Mouse (Mus musculus): Measurements from ENCODE around the gene Oser1. TPM values are rescaled to one million over a fixed set of nuclear protein-coding genes. Genes with fewer than 3 reads are reported as not detected.

The Oser1 gene
- polyA plus RNA-seq, 1 experiment from 2014 or later = 50.4 TPM

DNA sequence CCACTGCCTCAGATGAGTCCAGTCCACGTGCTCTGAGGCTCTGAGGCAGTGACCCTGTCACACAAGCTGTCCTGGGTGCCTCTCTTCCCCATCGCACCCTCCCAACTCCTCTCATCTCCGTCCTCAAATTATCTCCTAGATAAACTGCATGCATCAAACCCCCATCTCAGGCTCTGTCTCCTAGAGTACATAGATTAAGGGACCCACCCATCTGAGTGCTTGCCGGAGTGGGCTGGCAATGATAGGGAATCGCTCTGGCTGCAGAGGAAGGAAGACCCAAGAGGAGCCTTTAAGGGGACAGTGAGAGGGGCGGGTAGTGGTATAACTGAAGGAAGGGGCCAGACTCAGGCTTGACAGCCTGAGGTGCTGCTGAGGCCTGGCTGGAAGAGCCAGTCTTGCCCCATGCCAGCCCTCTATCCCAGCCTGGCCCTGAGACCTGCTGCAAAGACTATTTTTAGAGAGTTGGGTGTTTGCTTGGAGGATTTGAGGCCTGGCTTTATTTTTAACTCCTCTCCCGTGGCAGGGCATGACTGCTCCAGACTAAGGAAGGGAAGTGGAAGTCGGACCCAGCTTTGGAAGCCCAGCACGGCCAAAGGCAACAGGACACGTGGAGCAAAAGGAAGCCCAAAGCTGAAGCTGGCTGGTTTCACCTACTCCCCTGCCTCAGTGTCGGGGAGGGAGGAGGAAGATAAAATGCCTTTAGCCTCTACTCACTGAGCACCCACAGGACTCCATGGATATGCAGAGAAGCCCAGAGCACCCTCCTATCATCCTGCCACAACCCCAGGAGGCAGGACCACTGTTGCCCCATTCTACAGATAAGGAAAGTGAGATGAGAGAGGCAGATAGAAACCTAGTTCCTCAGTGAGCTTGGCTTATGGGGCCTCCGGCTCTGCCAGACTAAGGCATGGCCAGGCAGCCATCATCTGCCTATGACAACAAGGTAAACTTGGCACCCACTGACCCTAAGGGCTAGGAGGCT lies 61.3 kb downstream of the Oser1 start:
- TF ChIP-seq CTCF (IDR thresholded peaks at IDR 0.05; ENCODE audit: low read depth) (no peak), EP300 (IDR thresholded peaks at IDR 0.05; ENCODE audit: low read depth) (0 out of 2 replicates have a peak, but pooled peaks have one; percentile 12)
- no peak for DNase-seq
- Histone ChIP-seq H3K27me3 (ENCODE audit: insufficient read depth, low read length) (no peaks in the 10 kb centered on the region), H3K36me3 (replicated peaks; ENCODE audit: insufficient read depth, low read length) (no peaks in the 10 kb centered on the region), H3K4me3 (ENCODE audit: low read depth, low read length) (no peak overlapping the region), H3K9ac (replicated peaks) (no peak overlapping the region), H3K4me1 (ENCODE audit: insufficient read depth) (0 out of 2 replicates have a peak, but pooled peaks cover 4% of the 10 kb centered on the region), H3K27ac (ENCODE audit: low read depth) (no peak overlapping the region), H3K9me3 (ENCODE audit: low read length) (no peaks in the 10 kb centered on the region), H3K4me2 (ENCODE audit: low read depth, low read length) (0 out of 2 replicates have a peak overlapping the region, but pooled peaks have one; percentile 27)
- WGBS (ENCODE audit: insufficient replicate concordance) = 50% methylated on average over 12 of the region's 12 CpGs
- peak; percentile 28 for ATAC-seq

DNA sequence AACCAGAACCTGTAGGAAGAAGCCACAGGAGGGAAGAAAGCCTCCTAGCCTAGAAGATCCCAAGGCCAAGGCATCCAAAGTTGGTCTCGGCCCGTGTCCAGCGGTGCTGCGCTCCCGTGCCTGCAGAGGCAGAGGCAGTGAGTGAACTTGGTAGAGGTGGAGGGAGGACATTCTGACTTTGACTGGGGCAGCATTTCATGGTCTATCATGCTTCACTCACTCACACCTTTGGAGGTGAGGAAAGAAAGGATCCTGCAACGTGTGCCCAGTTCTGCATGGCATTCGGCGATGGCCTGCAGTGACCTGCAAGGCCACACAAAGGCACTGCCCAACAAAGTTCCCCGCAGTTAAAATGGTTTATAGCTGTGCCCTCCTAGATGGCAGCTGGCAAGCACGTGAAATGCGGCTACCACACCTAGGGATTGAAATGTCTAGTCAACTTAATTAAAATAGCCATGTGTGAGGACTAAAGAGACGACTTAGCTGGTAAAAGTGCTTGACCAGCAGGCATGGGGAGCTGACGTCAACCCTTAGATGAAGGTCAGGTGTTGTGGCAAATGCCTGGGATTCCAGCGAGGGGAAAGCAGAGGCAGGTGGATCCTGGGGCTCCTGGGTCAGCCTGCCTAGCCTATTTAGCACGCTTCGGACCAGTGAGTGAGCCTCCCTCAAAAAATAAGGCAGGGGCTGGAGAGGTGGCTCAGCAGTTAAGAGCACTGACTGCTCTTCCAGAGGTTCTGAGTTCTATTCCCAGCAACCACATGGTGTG lies 63.5 kb downstream of the Oser1 start:
- no peaks in the 10 kb centered on the region for H3K27me3 ChIP-seq (ENCODE audit: insufficient read depth, low read length)
- H3K36me3 ChIP-seq (replicated peaks; ENCODE audit: insufficient read depth, low read length) = no peaks in the 10 kb centered on the region
- no peaks in the 10 kb centered on the region for H3K9me3 ChIP-seq (ENCODE audit: low read length)
- H3K27ac ChIP-seq (ENCODE audit: low read depth) = no peak overlapping the region
- WGBS (ENCODE audit: insufficient replicate concordance) = 85% methylated on average over 16 of the region's 16 CpGs
- no peak overlapping the region for H3K9ac ChIP-seq (replicated peaks)
- DNase-seq = no peak
- H3K4me2 ChIP-seq (ENCODE audit: low read depth, low read length) = no peak overlapping the region
- H3K4me3 ChIP-seq (ENCODE audit: low read depth, low read length) = no peak overlapping the region
- TF ChIP-seq EP300 (IDR thresholded peaks at IDR 0.05; ENCODE audit: low read depth) (no peak), CTCF (IDR thresholded peaks at IDR 0.05; ENCODE audit: low read depth) (no peak)
- H3K4me1 ChIP-seq (ENCODE audit: insufficient read depth) = 0 out of 2 replicates have a peak, but pooled peaks cover 4% of the 10 kb centered on the region
- ATAC-seq = no peak

DNA sequence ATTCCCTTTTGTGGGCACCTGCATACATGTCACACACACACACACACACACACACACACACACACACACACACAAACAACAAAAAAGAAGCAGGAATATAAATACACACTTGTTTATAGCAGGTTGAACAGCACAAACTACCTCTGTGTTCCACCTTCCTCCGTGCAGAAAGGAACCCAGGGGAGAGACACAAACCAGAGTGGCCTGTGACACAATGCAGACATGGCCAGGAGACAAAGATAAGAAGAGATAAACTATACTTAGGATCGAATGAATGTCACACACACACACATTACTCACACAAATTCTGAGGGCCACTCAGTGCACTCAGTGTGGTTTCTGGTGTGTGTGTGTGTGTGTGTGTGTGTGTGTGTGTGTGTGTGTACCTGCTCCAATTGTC lies 65.2 kb downstream of the Oser1 start:
- TF ChIP-seq CTCF (IDR thresholded peaks at IDR 0.05; ENCODE audit: low read depth) = no peak
- TF ChIP-seq EP300 (IDR thresholded peaks at IDR 0.05; ENCODE audit: low read depth) = no peak
- ATAC-seq (no peak), DNase-seq (no peak)
- Histone ChIP-seq H3K9me3 (ENCODE audit: low read length) (no peaks in the 10 kb centered on the region), H3K27ac (ENCODE audit: low read depth) (peak overlapping the region; percentile 55), H3K9ac (replicated peaks) (no peak overlapping the region), H3K4me2 (ENCODE audit: low read depth, low read length) (no peak overlapping the region), H3K27me3 (ENCODE audit: insufficient read depth, low read length) (no peaks in the 10 kb centered on the region), H3K4me1 (ENCODE audit: insufficient read depth) (0 out of 2 replicates have a peak, but pooled peaks cover 8% of the 10 kb centered on the region), H3K36me3 (replicated peaks; ENCODE audit: insufficient read depth, low read length) (no peaks in the 10 kb centered on the region), H3K4me3 (ENCODE audit: low read depth, low read length) (no peak overlapping the region)
- WGBS (ENCODE audit: insufficient replicate concordance) = 35% methylated on average over 2 of the region's 2 CpGs

DNA sequence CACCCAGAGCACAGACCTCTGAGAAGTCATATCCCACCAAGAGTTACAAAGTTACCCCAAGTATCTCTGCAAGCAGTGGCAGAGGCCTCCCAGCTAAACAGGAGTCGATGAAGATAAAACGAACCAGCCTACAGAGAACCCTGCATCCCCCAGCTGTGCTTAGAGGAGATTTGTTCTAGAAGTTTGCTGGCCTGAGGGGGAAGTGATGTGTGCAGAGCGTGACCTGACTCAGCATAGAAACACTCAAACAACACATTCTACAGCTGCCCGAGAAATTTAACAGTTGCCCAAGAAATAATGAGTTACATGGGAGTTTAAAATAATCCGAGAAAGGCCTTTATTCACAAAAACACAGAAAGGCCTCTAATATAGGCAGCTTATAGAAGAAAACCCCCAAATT lies 65.8 kb downstream of the Oser1 start:
- Histone ChIP-seq H3K27me3 (ENCODE audit: insufficient read depth, low read length) (no peaks in the 10 kb centered on the region), H3K9ac (replicated peaks) (0 out of 2 replicates have a peak overlapping the region, but pooled peaks have one; percentile 34), H3K9me3 (ENCODE audit: low read length) (no peaks in the 10 kb centered on the region), H3K4me3 (ENCODE audit: low read depth, low read length) (no peak overlapping the region), H3K36me3 (replicated peaks; ENCODE audit: insufficient read depth, low read length) (no peaks in the 10 kb centered on the region), H3K4me1 (ENCODE audit: insufficient read depth) (0 out of 2 replicates have a peak, but pooled peaks cover 8% of the 10 kb centered on the region), H3K27ac (ENCODE audit: low read depth) (peak overlapping the region; percentile 55), H3K4me2 (ENCODE audit: low read depth, low read length) (peak overlapping the region; percentile 63; the same call in 1 of the 2 replicates)
- ATAC-seq = peak; percentile 57
- TF ChIP-seq EP300 (IDR thresholded peaks at IDR 0.05; ENCODE audit: low read depth) = peak; percentile 70
- TF ChIP-seq CTCF (IDR thresholded peaks at IDR 0.05; ENCODE audit: low read depth) = no peak
- 51% methylated on average over 5 of the region's 5 CpGs for WGBS (ENCODE audit: insufficient replicate concordance)
- peak; percentile 31 for DNase-seq

DNA sequence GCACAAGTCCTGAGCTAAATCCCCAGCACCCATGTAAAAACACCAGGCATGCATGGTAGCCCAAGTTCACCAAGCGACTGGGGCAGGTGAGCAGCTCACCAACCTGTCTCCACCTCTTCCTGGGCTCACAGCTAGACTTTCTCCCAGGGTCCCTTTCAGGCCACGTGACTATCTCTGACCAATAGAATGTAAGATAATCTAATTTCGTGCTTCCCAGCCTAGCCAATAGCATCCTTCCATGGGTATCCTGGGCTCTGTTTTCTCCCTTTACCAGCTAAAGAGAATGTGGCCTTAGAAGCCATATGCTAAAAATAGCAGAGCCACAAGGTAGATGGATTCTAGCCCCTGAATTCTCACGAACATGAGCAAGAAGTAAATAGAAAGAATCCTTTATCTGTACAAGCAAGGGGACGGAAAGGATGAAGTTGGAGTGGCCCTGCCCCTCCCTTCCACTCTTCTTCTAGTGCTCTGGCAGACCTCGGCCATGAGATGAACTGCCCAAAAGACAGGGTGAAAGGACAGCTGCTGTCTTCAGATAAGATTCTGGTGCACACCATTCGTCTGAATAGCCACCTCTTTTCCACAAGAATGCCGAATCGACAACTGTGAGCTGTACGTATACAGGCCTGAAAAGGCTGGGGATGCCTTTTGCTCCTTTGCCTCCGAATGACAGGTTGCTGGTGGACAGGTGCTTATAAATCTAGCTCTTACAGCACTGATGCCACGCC lies 68.2 kb downstream of the Oser1 start:
- Histone ChIP-seq H3K4me1 (ENCODE audit: insufficient read depth) (0 out of 2 replicates have a peak, but pooled peaks cover 8% of the 10 kb centered on the region), H3K27ac (ENCODE audit: low read depth) (peak overlapping the region; percentile 55), H3K9ac (replicated peaks) (peak overlapping the region; percentile 26; the same call in 1 of the 2 replicates), H3K4me3 (ENCODE audit: low read depth, low read length) (peak overlapping the region; percentile 34), H3K27me3 (ENCODE audit: insufficient read depth, low read length) (no peaks in the 10 kb centered on the region), H3K9me3 (ENCODE audit: low read length) (no peaks in the 10 kb centered on the region), H3K36me3 (replicated peaks; ENCODE audit: insufficient read depth, low read length) (no peaks in the 10 kb centered on the region), H3K4me2 (ENCODE audit: low read depth, low read length) (peak overlapping the region; percentile 63)
- ATAC-seq = peak; percentile 90
- TF ChIP-seq CTCF (IDR thresholded peaks at IDR 0.05; ENCODE audit: low read depth) (no peak), EP300 (IDR thresholded peaks at IDR 0.05; ENCODE audit: low read depth) (peak; percentile 88)
- peak; percentile 39 for DNase-seq
- 49% methylated on average over 12 of the region's 12 CpGs for WGBS (ENCODE audit: insufficient replicate concordance)

Other genes with a start within 250 kb of the Oser1 start
- 0.38 and 0.50 TPM in 2 replicates for gene Tox2, start 221.6 kb downstream of the Oser1 start, polyA plus RNA-seq (2015; fragmentation: Nextera tagmentation; extraction: Ambion mirVana)
- gene Jph2, start 26.7 kb downstream of the Oser1 start, polyA plus RNA-seq (2015; fragmentation: Nextera tagmentation; extraction: Ambion mirVana) = 0.11 and 0.19 TPM in 2 replicates
- not detected in 2 replicates for gene Gdap1l1, start 13.8 kb upstream of the Oser1 start, polyA plus RNA-seq (2015; fragmentation: Nextera tagmentation; extraction: Ambion mirVana)
- 15.1 and 16.9 TPM in 2 replicates for gene Fitm2, start 47.9 kb upstream of the Oser1 start, polyA plus RNA-seq (2015; fragmentation: Nextera tagmentation; extraction: Ambion mirVana)
- not detected in 2 replicates for gene R3hdml, start 67.6 kb upstream of the Oser1 start, polyA plus RNA-seq (2015; fragmentation: Nextera tagmentation; extraction: Ambion mirVana)
- gene Hnf4a, start 82.1 kb upstream of the Oser1 start, polyA plus RNA-seq (2015; fragmentation: Nextera tagmentation; extraction: Ambion mirVana) = 25.1 and 27.5 TPM in 2 replicates
- gene Ttpal, start 177.6 kb upstream of the Oser1 start, polyA plus RNA-seq (2015; fragmentation: Nextera tagmentation; extraction: Ambion mirVana) = 6.7 and 9.5 TPM in 2 replicates
- 79.9 and 92.7 TPM in 2 replicates for gene Serinc3, start 220.4 kb upstream of the Oser1 start, polyA plus RNA-seq (2015; fragmentation: Nextera tagmentation; extraction: Ambion mirVana)
- 84.9 and 85.0 TPM in 2 replicates for gene Pkig, start 233.7 kb upstream of the Oser1 start, polyA plus RNA-seq (2015; fragmentation: Nextera tagmentation; extraction: Ambion mirVana)